Mouse (Mus musculus) liver, postnatal 0 days (tissue): Measurements from ENCODE around the gene Kif16b. TPM values are rescaled to one million over a fixed set of nuclear protein-coding genes. Genes with fewer than 3 reads are reported as not detected.

Experiments
- ATAC-seq: fragments of 200-750 bp; cut with Nextera tagmentation; 2 replicates; pipeline ENCODE4 v1.8.0; 2017; ENCODE audit warnings: mild to moderate bottlenecking, moderate library complexity
- DNase-seq: peaks from one replicate; pipeline ENCODE4 v3.0.0-alpha.2; 2016
- H3K27ac ChIP-seq: fragments of 300-500 bp; sonication (generic); 2 replicates; pipeline ENCODE4 v1.5.1; 2014; ENCODE audit warnings: antibody characterized with exemption, moderate library complexity, mild to moderate bottlenecking, low read depth
- H3K27me3 ChIP-seq: fragments of 300-500 bp; sonication (generic); 2 replicates; pipeline ENCODE4 v1.6.1; 2014; ENCODE audit warnings: low read length, control low read depth, mixed read lengths; ENCODE audit not compliant: insufficient read depth
- H3K36me3 ChIP-seq: fragments of 300-500 bp; sonication (generic); replicated peaks from 2 replicates; pipeline ENCODE4 v1.6.1; 2014; ENCODE audit warnings: mild to moderate bottlenecking, control low read depth, low read length, moderate library complexity, mixed read lengths; ENCODE audit not compliant: insufficient read depth
- H3K4me1 ChIP-seq: fragments of 300-500 bp; sonication (generic); 2 replicates; pipeline ENCODE4 v1.6.1; 2014; ENCODE audit warnings: antibody characterized with exemption, mild to moderate bottlenecking, control low read depth; ENCODE audit not compliant: insufficient read depth
- H3K4me2 ChIP-seq: fragments of 300-500 bp; sonication (generic); 2 replicates; pipeline ENCODE4 v1.6.1; 2014; ENCODE audit warnings: low read depth, mild to moderate bottlenecking, low read length, moderate library complexity, mixed read lengths
- H3K4me3 ChIP-seq: fragments of 300-500 bp; sonication (generic); 2 replicates; pipeline ENCODE4 v1.5.1; 2014; ENCODE audit warnings: low read depth, low read length
- H3K9ac ChIP-seq: fragments of 300-500 bp; sonication (generic); replicated peaks from 2 replicates; pipeline ENCODE4 v1.6.1; 2014; ENCODE audit warnings: mild to moderate bottlenecking, moderate library complexity
- H3K9me3 ChIP-seq: fragments of 300-500 bp; sonication (generic); 2 replicates; pipeline ENCODE4 v1.6.1; 2016; ENCODE audit warnings: mild to moderate bottlenecking, control low read depth, low read length, mixed read lengths
- CTCF ChIP-seq: sonication (generic); IDR thresholded peaks from 2 replicates; pipeline ENCODE4 v1.5.1; 2016; ENCODE audit warnings: antibody characterized with exemption, low read depth
- EP300 ChIP-seq: IDR thresholded peaks from 2 replicates; pipeline ENCODE4 v1.6.1; 2016; ENCODE audit warnings: antibody characterized with exemption, low read depth, mild to moderate bottlenecking
- WGBS: fragments of 180-500 bp; shearing (Covaris S2); extraction: QIAGEN DNeasy Blood & Tissue Kit; methylation state at CpG from one replicate; pipeline ENCODE4 v1.1.7; 2014; ENCODE audit not compliant: insufficient replicate concordance; 5-methylcytosine and 5-hydroxymethylcytosine counted together
- polyA plus RNA-seq: library from polyadenylated mRNA; unstranded; fragments of >200 nt; fragmentation: Nextera tagmentation; extraction: Ambion mirVana; gene quantifications from 2 replicates; pipeline ENCODE4 v1.2.1, GENCODE M21; 2015

The Kif16b gene
- polyA plus RNA-seq, 1 experiment from 2014 or later, result 3.9 TPM

DNA sequence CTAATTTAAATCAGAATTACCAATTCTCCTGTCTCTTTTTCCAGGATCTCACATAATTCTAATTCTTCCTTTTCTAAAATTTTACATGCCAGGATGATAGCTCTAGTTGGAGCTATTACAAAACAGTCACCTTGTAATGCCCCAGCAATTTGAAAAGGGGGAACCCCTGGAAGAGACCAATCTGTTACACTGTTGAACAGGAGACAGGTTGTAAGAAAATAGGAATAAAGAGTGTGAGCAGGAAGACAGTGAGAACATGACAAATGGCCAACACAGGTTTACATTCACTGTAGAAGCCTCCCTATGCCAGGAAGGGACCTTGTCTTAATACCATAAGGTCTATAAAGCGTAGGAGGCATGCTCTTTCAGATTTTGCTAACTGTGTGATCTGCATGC, 206.4 kb downstream of the Kif16b start:
- no peak for TF ChIP-seq CTCF
- TF ChIP-seq EP300, result no peak
- Histone ChIP-seq H3K4me2 (no peak overlapping the region), H3K27me3 (no peaks in the 10 kb centered on the region), H3K4me1 (0 out of 2 replicates have a peak, but pooled peaks cover 3% of the 10 kb centered on the region), H3K9ac (no peak overlapping the region), H3K36me3 (no peaks in the 10 kb centered on the region), H3K9me3 (no peaks in the 10 kb centered on the region), H3K27ac (no peak overlapping the region), H3K4me3 (no peak overlapping the region)
- no peak for ATAC-seq
- DNase-seq, result no peak
- WGBS, result 74% methylated on average over 1 of the region's 1 CpGs

DNA sequence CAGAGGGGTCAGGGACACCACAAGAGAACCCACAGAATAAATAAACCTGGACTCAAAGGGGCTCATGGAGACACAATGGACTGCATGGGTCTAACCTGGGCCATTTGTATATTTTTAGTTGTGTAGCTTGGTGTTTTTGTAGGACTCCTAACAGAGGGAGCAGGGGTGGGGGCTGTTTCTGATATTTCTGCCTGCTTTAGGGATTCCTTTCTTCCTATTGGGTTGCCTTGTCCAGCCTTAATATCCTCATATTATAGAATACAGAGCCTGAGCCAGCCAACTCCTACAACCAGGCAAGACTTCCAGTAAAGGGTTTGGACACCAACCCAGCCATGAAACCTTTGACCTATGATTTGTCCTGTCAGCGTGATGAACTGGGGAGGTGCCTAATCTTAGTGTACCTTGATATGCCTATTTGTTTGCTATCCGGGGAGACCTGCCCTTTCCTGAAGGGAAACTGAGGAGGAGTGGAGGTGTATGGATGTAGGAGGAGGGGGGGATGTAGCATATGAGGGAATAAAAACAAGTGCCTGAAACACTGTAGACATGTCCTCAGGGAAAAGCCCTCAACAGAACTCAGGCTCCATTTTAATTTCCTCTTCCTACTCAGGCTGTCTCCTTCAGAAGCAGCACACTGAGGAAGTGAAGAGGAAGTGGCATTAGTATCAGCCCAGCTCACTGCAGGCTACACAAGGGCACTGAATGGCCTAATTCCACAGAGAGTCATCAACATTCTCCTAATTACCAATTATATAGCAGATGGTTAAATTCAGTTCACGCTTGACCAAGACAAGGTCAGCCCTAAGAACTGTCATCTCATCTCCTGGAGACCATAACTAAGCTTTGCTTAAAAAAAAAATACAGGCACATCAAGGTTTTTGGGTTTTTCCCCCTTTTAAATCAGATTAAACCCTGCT, 207.1 kb downstream of the Kif16b start:
- no peak overlapping the region for H3K27ac ChIP-seq
- 60% methylated on average over 3 of the region's 3 CpGs for WGBS
- ATAC-seq, result no peak

DNA sequence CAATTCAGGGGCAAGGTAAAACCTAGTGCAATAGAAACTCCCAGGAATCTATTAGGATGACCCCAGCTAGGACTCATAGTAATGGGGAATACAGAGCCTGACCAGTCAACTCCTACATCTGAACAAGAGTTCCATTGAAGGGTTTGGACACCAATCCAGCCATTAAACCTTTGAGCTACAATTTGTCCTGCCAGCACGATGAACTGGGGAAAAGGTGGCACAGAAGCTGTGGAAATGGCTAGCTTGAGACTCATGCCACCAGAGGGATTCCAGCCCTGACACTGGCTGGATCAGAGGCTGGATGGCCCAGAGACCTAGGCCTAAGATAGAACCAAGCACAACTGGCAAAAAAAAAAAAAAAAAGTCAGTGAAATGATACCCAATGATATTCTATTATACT, 207.9 kb downstream of the Kif16b start:
- WGBS, result 88% methylated on average over 1 of the region's 1 CpGs
- Histone ChIP-seq H3K9ac (no peak overlapping the region), H3K4me2 (no peak overlapping the region), H3K4me1 (peaks cover 7% of the 10 kb centered on the region; the same call in 1 of the 2 replicates), H3K27ac (no peak overlapping the region), H3K36me3 (no peaks in the 10 kb centered on the region), H3K27me3 (no peaks in the 10 kb centered on the region), H3K9me3 (no peaks in the 10 kb centered on the region), H3K4me3 (no peak overlapping the region)
- TF ChIP-seq CTCF (no peak), EP300 (no peak)
- DNase-seq, result no peak
- no peak for ATAC-seq

More for the DNA sequence above, 207.1 kb downstream of the Kif16b start:
- Histone ChIP-seq H3K4me2 (no peak overlapping the region), H3K9me3 (no peaks in the 10 kb centered on the region), H3K27me3 (no peaks in the 10 kb centered on the region), H3K4me3 (no peak overlapping the region), H3K4me1 (peaks cover 6% of the 10 kb centered on the region; the same call in 1 of the 2 replicates), H3K36me3 (no peaks in the 10 kb centered on the region), H3K9ac (no peak overlapping the region)
- no peak for DNase-seq
- TF ChIP-seq EP300 (no peak), CTCF (no peak)

DNA sequence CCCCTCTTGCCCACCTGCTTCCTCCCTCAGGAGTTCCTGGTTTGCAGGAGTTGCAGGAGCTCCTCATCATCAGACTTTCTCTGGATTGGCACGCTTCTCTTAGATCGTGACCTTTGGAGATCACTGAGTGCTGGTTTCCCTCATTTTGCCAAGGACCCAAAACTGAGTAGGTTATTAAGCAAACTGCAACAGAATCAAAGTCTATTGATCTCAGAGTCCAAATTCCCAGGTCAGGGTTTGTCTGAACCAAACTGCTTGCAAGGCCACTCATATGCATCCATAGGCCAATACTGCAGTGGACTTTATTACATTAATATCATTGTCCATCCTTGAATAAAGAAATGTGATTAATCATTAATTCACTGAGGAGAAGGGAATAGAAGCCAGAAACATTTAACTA, 211.8 kb downstream of the Kif16b start:
- no peaks in the 10 kb centered on the region for H3K27me3 ChIP-seq
- H3K4me2 ChIP-seq, result no peak overlapping the region
- H3K9me3 ChIP-seq, result no peaks in the 10 kb centered on the region
- peaks cover 6% of the 10 kb centered on the region; the same call in 1 of the 2 replicates for H3K4me1 ChIP-seq
- TF ChIP-seq CTCF (no peak), EP300 (no peak)
- ATAC-seq, result no peak
- H3K36me3 ChIP-seq, result no peaks in the 10 kb centered on the region
- no peak overlapping the region for H3K4me3 ChIP-seq
- 70% methylated on average over 2 of the region's 2 CpGs for WGBS
- no peak overlapping the region for H3K27ac ChIP-seq
- no peak overlapping the region for H3K9ac ChIP-seq
- DNase-seq, result no peak

DNA sequence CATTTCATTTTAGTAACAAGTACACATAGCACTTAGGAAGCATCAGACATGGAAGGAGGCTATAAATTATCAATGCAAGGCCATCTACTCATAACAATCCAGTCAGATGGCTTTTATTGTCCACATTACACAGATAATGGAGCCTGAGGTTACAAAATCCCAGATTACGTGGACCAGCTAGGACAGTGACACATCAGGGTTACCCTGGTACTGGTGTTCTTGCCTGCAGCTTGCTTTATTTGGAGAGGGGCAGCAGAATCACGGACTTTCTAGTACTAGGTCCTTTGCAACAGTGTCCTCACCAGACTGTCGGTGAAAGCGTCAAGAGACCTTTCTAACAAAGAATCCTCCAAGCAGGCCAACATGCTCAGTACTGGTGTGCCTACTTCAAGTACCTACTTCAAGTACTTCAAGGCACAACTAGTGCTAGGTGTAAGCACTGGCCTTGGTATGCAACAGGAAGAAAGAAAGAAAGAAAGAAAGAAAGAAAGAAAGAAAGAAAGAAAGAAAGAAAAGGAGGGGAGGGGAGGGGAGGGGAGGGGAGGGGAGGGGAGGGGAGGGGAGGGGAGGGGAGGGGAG, 213.3 kb downstream of the Kif16b start:
- H3K27me3 ChIP-seq, result no peaks in the 10 kb centered on the region
- H3K9ac ChIP-seq, result no peak overlapping the region
- ATAC-seq (no peak), DNase-seq (no peak)
- peaks cover 4% of the 10 kb centered on the region; the same call in 1 of the 2 replicates for H3K4me1 ChIP-seq
- TF ChIP-seq EP300, result no peak
- no peak for TF ChIP-seq CTCF
- no peak overlapping the region for H3K4me2 ChIP-seq
- WGBS, result 87% methylated on average over 4 of the region's 4 CpGs
- no peaks in the 10 kb centered on the region for H3K9me3 ChIP-seq
- no peak overlapping the region for H3K27ac ChIP-seq
- no peak overlapping the region for H3K4me3 ChIP-seq
- no peaks in the 10 kb centered on the region for H3K36me3 ChIP-seq

DNA sequence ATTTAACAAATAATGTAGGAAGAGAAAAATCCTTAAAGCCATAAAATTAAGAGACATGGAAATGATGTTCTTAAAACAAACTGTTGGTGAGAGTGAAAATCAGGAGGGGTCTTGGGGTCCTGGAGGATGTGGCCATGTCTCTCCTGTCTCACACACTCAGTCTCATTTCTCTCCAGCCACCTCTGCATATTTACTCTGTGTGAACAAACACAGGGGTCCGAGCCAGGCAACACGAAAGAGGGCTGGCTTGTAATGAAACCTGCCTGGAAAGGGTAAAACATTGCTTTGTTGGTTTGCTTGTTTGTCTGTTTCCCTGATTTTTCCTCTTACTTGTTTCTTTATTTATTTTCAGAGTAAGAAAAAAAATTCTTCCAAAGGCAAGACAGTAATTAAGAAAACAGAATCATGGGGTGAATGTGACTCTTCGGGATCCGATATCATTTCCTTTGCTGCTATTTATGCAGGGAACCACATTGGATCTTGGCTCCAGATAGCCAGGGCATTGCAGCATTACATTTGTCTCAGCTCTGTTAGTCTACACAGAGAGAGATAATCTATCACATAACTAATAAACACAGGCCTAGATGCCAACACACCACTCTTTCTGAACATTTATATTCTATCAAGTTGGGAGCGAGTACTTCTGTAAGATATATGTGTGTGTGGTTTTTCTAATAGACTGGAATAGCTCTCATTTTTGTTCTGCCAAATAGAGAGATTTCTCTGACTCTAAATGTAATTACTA, 218.2 kb downstream of the Kif16b start:
- Histone ChIP-seq H3K4me2 (no peak overlapping the region), H3K27ac (no peak overlapping the region), H3K27me3 (no peaks in the 10 kb centered on the region), H3K9ac (no peak overlapping the region), H3K9me3 (no peaks in the 10 kb centered on the region), H3K4me3 (no peak overlapping the region), H3K4me1 (no peaks in the 10 kb centered on the region), H3K36me3 (no peaks in the 10 kb centered on the region)
- ATAC-seq (no peak), DNase-seq (no peak)
- no peak for TF ChIP-seq EP300
- no peak for TF ChIP-seq CTCF
- WGBS, result 76% methylated on average over 5 of the region's 5 CpGs
